Mouse (Mus musculus): Measurements from ENCODE around the gene Itprid1.

GRCm38 (mm10) chr6:55852589-55852988, 15.9 kb downstream of the Itprid1 start:
- TF ChIP-seq MAFK (IDR thresholded peaks at IDR 0.05; ENCODE audit: insufficient read depth, low read depth, low read length) (no peak), ZNF384 (IDR thresholded peaks at IDR 0.05; ENCODE audit: low read depth, low read length) (no peak)

All from ES-E14 (cell line).